Mouse (Mus musculus) CH12F3 (cell line): Measurements from ENCODE around the gene Bcl2l1.

Experiments
- in situ Hi-C: fragments of 300-500 bp; cut with MboI; formaldehyde crosslinking; loops from 2 replicates; pipeline ENCODE4 v1.14.3; 2020; ENCODE audit warnings: low sequenced_read_pairs

Gene Bcl2l1

GRCm38 (mm10) chr2:152824438-152825167 is 6.9 kb downstream of the Bcl2l1 start:
- in situ Hi-C loops = no loop called here

DNA sequence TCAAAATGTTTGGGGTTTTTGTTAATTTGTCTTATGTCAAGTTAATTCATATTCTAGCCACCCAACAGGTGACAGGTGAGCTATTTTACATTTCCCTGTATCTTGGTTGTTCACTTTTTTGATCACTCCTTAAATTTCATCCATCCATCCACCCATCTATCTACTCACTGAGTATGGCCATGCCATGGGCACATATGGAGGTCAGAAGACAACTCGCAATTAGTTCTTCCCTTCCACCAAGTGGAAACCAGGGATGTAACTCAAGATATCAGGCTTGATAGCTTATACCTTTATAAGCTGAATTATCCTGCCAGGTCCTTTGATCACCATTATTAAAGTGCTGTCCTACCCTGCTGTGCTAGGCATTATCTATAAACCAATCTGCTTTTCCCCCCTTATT is 7.8 kb downstream of the Bcl2l1 start:
- in situ Hi-C loops = no loop called here

GRCm38 (mm10) chr2:152821566-152821965 is 10.0 kb downstream of the Bcl2l1 start:
- in situ Hi-C loops = no loop called here

DNA sequence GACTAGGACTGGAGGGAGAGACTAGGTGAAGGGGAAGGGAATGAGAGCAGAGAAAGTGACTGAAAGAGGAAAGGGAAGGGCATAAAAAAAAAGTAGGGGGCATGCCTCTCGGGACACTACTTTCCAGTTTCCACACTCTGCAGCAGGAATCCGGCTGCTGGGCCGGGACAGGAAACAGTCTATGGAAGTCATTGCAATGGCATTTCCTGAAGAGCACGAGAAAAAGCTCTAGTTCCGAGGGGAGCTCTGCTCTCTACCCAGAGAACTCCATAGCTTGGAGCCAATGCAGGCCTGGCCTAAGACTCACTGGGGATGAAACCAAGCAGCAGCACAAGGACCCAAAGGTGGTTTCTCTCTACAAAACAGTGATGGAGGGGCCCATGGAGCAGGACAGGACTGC is 10.5 kb downstream of the Bcl2l1 start:
- in situ Hi-C loops = no loop called here

- in situ Hi-C loops = no loop called here
Observed at GRCm38 (mm10) chr2:152820369-152820768, 11.2 kb downstream of the Bcl2l1 start.

- in situ Hi-C loops = no loop called here
Observed at GRCm38 (mm10) chr2:152819926-152820325, 11.6 kb downstream of the Bcl2l1 start.

DNA sequence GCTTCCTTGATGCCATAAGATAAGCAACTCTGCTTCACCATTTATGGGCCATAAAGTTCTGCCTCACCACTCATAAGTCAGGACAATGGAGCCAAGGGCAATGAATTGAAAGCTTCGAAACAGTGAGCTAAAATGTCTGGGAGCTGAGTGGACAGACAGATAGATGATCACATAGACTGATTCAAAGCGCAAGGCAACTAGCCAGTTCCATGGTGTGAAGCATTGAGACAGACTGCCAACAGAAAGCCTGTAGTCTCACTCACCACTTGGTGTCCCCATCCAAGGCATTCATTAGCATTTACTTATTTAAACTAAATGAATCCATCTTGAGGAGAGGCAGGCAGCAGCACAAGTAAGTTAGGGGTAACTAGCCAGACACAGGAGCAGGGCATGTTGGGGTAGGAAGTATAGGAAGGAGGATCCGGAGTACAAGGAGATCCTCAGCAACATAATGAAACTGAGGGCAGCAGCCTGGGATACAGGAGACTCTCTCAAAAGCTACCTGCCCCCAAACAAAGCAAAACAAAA is 12.4 kb downstream of the Bcl2l1 start:
- in situ Hi-C loops = no loop called here

DNA sequence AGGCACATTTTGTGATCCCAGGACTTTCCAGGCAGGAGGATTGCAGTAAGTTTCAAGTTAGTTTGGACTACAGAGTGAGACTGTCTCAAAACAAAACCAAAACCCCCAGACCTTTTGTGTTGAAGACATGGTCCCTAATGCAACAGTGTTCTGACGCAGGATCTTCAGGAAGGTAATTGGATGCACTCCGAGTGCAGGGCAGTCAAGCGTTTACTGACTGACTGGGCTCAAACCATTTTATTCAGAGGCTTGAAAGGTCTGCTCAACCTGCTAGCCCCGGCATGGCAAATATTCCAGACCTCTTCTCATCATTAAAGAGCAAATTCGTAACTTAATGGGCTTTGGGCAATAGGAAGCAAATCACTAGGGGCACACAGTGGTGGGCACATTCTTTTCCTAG is 12.8 kb downstream of the Bcl2l1 start:
- in situ Hi-C loops = no loop called here

GRCm38 (mm10) chr2:152817596-152818291 is 13.8 kb downstream of the Bcl2l1 start:
- in situ Hi-C loops = no loop called here

DNA sequence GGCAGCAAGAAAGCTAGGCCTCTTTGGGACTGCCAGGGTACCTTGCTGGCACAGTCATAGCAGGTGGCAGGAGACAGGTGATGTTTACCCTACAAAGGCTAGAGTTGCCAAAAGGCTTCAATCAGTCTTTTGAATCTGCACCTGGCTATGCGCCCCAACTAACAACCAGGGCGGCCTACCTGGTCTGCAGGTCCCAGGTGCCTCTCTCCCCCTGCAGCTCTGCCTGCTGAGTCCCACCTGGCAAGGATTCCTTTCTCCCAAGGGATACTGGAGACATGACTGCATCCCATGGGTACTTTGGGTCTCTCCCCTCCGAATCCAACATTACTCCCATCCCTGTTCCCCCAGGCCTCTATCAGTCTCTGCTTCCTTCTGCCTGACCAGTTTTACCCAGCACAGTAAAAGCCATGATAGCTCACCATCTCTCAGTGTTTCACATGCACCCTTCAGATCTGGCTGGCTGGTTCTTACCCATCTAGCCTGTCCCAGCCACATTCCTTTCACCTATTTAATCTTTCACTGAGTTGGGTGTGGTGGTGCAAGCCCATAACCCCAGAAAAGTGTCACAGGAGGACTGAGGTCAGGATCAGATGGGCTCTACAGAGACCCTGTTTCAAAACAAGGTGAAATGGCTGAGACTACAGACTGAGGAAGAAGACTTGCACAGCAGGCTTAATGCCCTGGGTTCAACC is 14.7 kb downstream of the Bcl2l1 start:
- in situ Hi-C loops = no loop called here

DNA sequence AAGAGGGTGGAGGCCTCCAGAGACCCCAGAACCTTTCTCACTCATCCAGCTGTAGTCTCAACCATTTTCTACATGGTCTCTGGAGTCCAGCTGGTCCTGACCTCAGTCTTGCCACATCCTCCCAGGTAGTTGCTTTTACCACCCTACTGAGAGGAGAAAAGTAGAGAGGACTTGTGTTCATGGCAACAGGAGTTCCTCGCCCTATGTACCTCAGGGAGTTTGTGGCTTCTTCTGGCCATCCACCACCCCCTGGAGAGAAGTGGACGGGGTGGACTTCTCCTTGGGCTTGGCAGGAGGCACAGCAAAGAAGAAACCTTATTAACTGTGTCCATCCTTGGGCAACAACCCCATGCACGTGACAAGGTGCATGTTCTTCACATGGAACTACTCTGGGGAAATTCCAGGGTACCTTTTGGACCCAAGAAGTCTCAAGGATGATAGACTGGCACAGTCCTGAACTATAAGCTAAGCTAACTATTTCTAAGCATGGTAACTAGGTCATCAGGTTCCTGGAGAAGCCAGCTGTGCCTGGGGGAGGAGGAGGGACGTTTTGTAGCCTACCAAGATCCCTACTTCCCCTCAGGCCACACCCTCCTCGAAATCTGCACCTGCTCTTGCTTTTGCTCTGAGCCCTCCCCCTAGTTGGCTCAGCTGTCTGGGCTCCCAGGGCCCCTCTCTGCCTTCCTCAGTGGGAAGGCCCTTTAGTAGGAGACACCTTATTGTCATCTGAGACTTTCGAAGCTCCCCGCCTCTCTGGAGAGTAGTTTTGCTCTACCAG is 15.5 kb downstream of the Bcl2l1 start:
- in situ Hi-C loops = no loop called here

GRCm38 (mm10) chr2:152814213-152814874 is 17.2 kb downstream of the Bcl2l1 start:
- in situ Hi-C loops = no loop called here

- in situ Hi-C loops = no loop called here
Observed at GRCm38 (mm10) chr2:152813232-152813631, 18.3 kb downstream of the Bcl2l1 start.

- in situ Hi-C loops = no loop called here
Observed at GRCm38 (mm10) chr2:152811336-152812165, 20.0 kb downstream of the Bcl2l1 start.

DNA sequence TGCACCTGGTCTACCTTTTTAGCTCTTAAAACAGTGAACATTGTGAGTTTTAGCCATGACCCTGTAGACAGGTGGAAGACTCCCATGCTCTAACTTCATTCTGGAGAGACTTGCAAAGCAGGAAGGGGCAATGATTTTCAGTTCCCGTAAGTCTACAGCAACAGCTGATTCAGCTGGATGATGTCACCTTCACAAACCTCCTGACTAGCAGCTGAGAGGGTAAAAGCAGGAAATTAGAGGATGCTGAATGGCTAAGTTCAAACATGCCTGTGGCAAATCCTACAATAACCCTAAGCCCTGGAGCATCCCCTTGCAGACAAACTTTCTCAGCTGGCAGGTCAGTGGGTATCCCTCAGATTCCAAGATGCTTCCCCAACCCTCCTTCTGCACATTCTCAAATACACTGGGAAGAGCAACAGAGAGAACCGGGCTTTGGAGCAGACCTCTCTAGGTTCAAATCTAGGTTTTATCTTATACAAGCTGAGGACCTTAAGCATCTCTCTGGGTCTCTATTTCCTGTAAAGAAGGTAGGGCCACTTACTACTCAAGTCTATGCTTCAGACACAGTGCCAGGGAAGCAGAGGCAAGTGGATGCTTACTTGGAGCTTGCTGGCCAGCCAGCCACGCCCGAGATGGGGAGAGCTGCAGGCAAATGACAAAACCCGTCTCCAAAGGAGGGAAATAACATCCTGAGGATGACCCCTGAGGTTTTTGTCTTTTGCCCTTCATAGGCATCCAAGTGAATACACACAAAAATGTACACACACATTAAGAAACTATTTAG is 21.2 kb downstream of the Bcl2l1 start:
- in situ Hi-C loops = no loop called here

DNA sequence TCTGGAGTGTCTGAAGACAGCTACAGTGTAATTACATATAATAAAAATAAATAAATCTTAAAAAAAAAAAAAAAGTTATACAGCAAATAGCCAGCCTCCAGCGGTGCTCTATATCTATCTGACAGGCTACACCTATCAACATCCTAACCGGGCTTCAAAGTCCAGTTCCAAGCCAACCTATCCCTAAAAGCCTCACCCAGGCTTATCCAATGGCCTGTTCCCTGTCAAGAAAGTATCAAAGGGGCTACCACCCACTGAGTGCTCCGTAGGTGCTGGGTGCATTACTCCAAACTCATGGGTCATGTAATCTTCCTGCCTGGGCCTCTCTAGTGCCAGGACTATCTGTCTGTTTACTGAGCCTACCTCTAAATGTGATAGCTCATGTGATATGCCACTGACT is 23.4 kb downstream of the Bcl2l1 start:
- in situ Hi-C loops = no loop called here

GRCm38 (mm10) chr2:152806037-152806436 is 25.5 kb downstream of the Bcl2l1 start:
- in situ Hi-C loops = no loop called here

DNA sequence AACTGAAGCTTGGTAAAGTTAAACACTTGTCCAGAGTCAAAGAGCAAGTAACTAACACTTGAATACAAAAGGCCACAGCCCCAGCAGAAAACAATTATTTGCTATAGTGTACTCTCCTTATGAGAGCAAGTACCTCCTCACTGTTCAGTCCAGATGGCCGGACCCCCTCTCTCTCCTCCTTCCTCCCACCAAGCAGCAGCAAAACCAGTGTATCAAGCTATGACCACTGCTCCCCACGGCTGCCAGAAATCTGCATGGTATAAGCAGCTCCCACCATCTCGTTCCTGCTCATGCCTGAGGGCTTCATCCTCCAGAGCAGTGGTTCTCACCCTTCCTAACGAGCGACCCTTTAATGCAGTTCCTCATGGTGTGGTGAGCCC is 26.4 kb downstream of the Bcl2l1 start:
- in situ Hi-C loops = no loop called here
